Mouse (Mus musculus): ENCODE results near the gene Col25a1. TPM values are rescaled to one million over a fixed set of nuclear protein-coding genes. Genes with fewer than 3 reads are reported as not detected.

Col25a1 gene
- total RNA-seq, 2 experiments from 2014 or later: 22.5 to 26.5 TPM

DNA sequence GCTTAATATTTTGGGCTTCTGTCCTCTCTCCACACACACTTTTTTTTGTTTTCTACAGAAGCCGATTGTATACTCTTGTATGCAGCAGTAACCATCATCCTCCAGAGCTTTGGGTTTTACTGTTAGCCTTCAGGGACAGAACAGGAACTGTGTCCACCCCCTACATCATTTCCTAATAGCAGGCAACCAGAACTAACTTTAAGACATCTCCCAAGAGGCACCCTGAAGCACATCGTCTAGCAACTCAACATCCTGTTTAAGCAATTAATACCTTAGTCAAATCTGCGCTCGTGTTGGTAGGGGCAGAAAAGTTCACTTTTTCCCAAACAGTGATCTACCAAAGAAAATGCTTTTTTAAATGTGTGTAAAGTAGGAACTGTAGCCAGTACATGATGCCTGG, 357.5 kb downstream of the Col25a1 start:
- intact Hi-C loops (cut with DNase I): no loop called here

DNA sequence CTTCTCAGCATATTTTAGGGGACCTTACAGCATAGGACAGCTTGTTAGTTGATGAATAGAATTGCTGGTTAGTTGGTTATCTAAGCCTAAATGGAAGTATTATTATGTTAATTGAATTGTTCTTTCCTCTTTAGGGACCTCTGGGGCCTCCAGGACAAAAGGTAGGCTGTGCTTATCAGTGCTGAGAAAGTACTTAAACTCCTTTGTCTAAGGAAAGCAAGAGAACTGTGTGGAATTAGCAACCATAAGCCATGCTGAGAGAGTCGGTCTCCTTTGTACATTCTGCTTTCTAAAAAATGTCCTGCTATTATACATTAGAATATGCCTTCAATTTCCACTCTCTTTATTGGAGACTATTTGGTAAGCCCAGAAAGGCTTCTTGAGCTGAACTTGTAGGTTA, 362.9 kb downstream of the Col25a1 start:
- intact Hi-C loops (cut with DNase I): no loop called here
- DNase-seq (ENCODE audit: extremely low spot score in 1 of 2, low spot score in 2 of 2): no peak

More for the DNA sequence above, 357.5 kb downstream of the Col25a1 start:
- DNase-seq (ENCODE audit: extremely low spot score in 1 of 2, low spot score in 2 of 2): no peak

DNA sequence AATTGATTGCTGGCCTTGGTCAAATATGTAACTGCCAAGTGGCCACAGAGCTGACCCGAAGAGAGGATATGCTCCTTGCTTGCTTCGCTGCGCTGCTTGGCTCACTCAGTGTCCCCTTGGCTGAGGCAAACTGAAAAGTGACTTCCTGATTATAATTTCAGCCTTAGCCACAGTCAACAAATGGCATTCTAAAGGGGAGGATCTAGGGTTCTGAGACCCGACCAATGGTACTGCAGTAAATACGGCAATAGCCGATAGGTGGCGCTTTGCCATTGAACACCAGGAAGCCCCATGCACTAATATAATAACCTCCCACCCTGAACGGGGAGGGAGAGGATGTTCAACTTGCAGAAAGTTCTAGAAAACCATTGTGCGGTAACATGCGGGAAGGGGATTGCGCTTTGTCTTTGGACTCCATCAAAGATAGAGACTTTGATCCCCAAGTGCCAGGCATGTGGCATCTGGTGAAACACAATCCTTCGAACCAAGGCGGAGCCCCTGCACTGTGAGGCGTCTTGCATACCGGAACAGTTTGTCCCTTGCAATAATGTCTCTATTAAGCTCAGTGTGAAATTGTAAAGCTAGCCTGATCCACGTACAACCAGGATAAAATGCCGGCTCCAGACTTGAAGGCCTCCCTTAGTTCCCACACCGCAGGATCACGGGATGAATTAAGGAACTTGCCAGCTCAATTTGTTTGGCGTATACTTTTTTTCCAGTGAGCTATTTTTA, 363.5 kb downstream of the Col25a1 start:
- intact Hi-C loops (cut with DNase I): no loop called here
- peak in 1 of 2 experiments; percentile 35 for DNase-seq (ENCODE audit: extremely low spot score in 1 of 2, low spot score in 2 of 2)

DNA sequence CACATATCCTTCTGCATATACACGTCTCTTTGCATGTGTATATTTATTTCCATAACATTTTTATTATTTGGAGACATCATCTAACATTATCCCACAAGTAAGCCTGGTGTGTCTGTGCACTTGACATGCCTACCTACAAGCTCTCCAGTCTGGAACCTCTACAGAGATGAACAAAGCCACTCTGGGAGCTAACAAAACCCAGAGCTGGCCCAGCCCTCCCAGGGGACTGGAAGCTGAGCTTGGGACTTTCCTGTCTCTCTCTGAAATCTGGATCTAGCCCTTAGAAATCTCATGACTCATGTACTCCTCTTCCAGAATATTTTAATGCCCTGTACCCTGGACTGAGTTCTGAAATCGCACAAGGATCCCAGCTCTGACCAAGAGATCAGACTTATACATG, 365.7 kb downstream of the Col25a1 start:
- DNase-seq (ENCODE audit: extremely low spot score in 1 of 2, low spot score in 2 of 2): no peak
- intact Hi-C loops (cut with DNase I): no loop called here

DNA sequence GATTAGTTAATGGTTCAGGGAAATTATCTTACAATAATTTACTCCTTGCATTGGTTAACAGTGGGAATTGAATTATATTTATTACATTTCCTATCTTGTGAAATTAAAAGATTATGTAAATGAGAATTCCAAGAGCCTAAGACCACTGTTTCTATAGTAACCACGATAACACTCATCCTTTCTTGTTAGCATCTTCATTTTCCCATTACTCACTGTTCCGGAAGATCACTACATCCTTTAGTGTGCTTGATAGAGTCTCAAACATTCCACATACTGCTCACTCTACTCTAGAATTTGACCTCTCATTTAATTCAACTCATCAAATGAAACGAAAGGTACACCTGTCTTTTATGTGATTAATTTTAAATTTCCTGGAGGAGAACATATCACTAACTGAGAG, 370.4 kb downstream of the Col25a1 start:
- intact Hi-C loops (cut with DNase I): no loop called here
- no peak for DNase-seq (ENCODE audit: extremely low spot score in 1 of 2, low spot score in 2 of 2)

DNA sequence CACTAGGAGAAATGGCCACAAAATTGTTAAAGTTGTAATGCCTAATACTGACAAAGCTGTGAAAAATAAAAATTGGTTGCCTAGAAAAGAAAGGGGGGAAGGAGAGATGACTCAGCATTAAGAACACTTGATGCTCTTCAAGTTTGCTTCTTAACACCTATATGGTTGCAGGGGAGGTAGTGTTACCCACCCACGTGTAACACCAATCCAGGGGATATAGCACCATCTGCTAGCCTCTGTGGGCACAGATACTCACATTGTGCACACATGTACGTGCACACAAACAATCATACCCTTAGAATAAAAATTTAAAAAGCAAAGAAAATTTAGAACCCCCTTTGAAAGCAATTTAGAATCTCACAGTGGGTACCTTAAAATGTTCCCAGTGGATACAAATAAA, 377.0 kb downstream of the Col25a1 start:
- DNase-seq (ENCODE audit: extremely low spot score in 1 of 2, low spot score in 2 of 2): no peak
- intact Hi-C loops (cut with DNase I): no loop called here

DNA sequence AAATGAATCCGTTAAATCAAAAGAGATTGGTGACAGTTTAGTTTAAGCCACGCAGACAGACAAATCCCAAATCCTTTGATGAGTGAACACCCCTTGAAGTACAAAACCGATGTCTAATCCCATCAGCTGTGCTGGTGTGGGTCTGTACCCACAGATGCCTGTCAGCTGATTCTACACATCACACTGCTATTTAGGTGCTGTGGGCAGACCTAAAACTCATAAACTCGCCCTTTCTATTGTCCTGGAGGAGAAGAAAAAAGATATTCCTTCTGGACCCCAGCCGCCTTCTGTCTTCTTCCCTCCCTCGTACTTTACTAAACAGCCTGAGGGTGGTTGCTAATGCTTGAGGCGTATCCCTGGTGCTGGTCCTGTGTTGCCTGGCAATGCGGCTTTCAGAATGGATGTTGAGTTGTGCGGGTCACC, 387.2 kb downstream of the Col25a1 start:
- intact Hi-C loops (cut with DNase I): no loop called here
- DNase-seq (ENCODE audit: extremely low spot score in 1 of 2, low spot score in 2 of 2): no peak

DNA sequence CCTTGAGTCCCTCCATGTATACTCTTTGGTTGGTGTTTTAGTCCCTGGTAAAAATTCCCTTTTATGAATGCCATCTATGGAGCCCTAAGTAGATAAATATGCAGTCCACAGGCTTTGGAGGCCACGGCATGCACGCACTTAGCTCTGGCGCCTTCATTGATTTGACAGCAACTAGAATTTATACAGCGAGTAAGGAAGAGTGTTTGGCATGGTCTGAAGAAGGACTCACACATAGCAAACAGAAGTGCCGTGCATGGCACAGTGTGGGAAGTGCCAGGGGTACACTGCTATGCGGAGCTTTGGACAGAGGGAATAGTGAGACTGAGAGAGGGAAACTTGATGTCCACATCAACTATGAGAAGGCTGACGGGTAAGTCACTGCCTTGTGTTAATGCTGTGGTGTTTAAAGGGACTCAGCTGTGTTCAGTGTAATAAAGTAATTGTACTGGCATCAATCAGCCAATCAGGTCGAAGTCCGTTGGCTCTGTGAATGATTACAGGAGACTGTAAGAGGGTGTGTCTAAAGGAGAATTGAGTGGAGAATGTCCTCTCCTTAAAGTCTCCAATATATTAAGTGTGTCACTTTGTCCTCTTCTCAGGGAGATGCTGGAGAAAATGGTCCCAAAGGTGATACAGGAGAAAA, 390.7 kb downstream of the Col25a1 start:
- no peak for DNase-seq (ENCODE audit: extremely low spot score in 1 of 2, low spot score in 2 of 2)
- intact Hi-C loops (cut with DNase I): no loop called here

DNA sequence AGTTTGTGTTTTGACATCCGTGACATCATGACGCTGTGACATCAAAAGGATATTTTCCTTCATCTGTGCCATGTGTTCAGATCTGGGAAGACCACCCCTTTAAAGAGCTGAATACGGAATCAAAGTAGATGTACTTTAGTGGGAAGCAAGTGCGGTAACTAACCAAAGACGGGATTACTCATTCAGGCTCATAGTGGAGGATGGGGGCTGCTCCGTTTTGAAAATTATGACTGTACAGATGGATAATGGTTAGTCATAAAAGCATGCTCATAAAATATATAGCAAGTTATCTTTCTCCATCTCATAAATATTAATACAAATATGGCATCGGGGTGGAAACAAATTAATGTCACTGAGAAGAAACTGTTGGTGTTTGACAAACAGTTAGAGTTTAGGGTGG, 391.7 kb downstream of the Col25a1 start:
- DNase-seq (ENCODE audit: extremely low spot score in 1 of 2, low spot score in 2 of 2): no peak
- intact Hi-C loops (cut with DNase I): no loop called here

DNA sequence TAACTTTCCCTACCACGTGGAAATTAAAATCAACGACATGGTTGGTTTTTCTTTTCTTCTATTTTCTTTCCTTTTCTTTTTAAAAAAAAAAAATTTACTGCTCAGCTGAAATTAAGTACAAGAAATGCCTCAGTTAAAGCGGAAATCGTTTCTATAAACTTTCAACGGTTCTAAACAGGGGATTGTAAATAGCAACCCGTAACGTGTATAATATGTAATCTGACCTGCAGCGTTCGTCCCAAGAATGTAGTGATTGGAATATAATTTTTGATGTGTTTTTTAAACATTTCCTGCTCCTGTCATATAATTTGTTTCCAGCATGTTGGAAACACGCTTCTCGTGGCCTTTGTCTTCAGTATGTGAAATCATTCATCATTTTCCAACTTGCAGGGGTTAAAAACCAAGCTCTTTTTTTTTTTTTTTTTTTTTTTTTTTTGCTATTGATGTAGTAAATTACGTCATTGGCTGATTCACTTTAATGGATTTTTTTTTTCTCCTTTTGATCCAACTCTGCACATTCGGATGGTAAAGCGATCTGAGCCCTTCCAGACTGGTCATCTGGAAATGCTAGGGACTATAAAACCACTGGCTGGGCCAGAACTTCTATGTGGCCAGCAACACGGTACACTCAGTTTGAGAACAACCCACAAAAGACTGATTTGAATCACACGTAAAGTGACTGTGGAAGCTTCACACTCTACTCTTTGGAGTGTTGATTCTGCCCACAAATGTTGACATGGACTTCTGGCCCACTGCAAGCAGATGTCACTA, 393.3 kb downstream of the Col25a1 start:
- no peak for DNase-seq (ENCODE audit: extremely low spot score in 1 of 2, low spot score in 2 of 2)
- intact Hi-C loops (cut with DNase I): no loop called here

DNA sequence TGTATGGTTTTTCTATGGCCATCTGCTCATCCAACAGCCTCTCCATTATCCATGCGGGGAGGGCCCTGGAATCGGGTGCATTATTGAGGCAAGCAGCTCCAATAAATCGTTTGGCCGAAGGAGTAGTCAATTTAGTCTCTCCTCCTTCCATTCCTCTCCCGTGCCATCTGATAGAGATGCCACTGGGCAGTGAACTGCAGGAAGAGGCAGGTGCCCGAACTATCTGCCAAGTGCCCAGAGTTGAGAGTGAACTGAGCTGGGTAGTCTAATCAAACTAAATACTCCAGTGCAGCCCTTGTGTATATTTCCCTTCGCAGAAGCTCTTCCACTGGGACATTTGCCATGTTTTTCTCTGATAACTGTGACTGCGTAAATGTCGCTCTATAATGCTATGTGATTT, 403.7 kb downstream of the Col25a1 start:
- DNase-seq (ENCODE audit: extremely low spot score in 1 of 2, low spot score in 2 of 2): no peak
- intact Hi-C loops (cut with DNase I): no loop called here

DNA sequence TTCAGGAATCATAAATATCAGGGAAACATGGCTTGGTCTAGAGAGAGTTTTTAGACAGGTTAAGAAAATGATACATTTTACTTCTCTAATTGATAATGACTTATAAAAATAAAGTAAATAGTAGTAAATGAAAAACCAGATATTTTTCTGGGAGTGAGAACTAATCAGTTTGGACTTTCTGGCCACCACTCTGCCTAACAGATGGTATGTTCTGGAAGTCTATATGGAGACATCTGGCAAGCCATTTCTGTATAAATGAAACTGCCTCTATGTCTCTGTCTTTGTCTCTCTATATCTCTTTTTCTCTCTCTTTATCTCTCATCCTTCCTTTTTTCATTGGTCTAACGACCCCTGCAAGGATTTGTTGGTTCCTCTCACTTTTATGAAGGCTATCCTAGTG, 410.2 kb downstream of the Col25a1 start:
- no peak for DNase-seq (ENCODE audit: extremely low spot score in 1 of 2, low spot score in 2 of 2)
- intact Hi-C loops (cut with DNase I): no loop called here

DNA sequence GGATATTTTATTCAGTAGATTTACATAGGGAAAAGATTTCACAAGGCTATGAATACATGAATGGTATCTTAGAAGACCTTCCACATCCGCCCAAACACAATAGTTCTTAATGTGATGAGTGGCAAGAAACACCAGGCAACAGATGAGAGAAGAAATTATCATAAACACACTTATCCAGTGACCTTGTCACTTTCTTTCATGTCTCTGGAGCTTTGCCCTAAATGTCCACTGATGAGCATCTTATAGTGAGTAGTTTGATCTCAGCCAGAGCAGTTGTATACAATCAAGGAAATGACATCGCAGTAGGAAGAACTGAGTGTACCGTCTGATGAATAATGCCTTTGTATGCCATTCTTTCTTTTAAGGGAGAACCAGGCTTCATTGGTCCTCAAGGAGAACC, 414.7 kb downstream of the Col25a1 start:
- intact Hi-C loops (cut with DNase I): no loop called here
- DNase-seq (ENCODE audit: extremely low spot score in 1 of 2, low spot score in 2 of 2): no peak

DNA sequence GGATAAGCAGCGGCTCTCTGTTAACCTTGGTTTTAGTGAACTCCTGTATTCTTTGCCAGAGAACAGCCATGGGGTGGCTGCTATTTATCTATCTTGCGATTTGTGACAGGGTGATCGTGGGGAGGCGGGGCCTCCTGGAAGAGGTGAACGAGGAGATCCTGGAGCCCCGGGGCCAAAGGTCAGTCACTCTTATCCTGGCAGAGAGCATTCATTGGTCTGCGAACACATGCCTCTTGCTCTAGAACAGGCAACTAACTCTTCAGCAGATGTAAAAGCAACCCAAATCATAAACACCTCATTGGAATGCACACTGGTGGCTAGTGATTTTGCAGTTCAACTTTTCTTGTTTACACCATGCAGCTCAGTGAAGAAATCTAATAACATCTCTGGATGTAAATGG, 417.8 kb downstream of the Col25a1 start:
- intact Hi-C loops (cut with DNase I): no loop called here
- no peak for DNase-seq (ENCODE audit: extremely low spot score in 1 of 2, low spot score in 2 of 2)

DNA sequence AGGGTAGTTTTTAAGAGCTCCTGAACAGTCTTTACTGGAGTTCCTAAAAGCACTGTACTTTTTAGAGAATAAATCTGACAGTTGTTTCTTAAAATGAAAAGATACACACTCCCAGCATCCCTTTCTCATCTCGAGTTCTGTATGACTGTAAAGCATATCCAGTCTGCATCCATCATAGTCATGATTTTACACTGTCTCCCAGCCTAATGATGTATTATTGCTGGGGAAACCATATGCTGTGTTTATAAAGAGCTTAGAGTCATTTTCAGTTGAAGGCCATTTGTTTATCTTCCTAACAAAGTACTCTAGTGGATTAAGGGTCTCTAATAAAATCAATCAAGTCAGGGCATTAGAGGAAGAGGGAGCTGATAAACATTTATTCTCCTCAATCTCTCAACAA, 425.0 kb downstream of the Col25a1 start:
- intact Hi-C loops (cut with DNase I): no loop called here
- DNase-seq (ENCODE audit: extremely low spot score in 1 of 2, low spot score in 2 of 2): no peak

DNA sequence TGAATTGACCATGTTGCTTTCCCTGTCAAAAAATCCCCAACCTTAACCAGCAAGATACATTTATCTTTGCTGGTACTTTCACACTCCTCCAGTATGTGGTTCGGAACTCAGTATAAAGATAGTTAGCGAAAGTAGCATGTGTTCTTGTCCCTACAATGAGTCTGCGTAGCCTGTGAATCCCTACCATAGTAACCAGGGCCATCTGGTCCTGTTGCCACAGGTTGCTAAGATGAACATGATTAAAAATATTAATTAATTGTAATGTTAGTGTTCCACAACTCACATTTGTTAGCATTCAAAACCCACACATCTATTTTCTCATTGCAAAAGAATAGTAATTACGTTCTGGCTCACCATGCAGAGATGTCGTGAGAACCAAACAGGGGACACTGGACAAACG, 434.3 kb downstream of the Col25a1 start:
- DNase-seq (ENCODE audit: extremely low spot score in 1 of 2, low spot score in 2 of 2): no peak
- intact Hi-C loops (cut with DNase I): no loop called here

DNA sequence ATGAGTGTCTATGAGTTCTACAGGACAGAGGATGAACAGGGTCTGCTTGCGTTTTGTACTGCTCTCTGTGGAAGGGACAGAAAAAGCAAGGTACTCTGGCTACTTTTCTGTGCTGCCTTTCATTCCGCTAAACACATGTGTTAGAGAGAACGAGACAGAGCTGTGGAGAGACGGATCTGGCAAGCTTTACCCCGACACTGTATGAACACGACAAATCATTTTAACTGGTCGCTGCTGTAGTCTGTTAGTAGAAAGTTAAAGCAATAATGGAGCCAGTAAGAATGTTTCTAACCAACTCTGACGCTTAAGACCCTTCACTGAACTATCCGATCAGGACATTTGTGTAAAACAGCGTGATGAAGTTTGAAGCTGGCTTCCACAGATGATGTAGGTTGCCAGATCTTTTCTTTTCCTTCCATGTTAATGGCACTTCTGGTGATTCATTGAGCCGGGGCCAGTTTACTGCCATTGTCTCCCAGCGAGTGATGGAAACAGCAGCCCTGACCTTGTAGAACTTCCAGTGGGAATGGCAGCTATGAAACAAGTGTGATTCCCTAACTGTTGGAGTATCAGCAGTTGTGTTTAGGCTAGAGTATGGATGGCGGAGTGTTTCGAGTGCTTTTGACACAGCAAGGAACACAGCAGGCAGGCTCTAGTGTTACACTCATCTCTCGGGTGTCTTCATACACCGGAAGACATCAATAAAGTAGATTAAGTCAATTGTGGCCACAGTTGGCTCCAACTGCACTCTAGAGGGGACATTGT, 437.2 kb downstream of the Col25a1 start:
- no peak for DNase-seq (ENCODE audit: extremely low spot score in 1 of 2, low spot score in 2 of 2)
- intact Hi-C loops (cut with DNase I): no loop called here

DNA sequence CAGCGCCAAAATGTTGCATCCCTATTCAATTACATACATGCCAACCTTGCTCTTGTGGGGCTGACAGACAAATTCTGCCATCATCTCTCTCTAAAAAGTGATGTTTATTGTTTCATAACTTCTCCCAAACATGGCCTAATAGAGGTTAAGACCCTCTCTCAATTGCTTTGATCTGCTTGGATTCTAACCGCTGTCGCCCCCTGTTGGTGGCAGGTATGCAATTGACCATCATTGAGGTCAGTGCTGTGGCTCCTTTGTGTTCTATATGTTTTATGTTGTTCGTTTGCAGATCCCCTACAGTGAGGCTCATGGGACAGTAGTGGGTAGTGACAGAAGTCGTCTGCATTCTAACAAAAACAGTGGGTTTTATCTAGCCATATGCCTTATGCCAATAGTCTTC, 441.9 kb downstream of the Col25a1 start:
- intact Hi-C loops (cut with DNase I): loop anchor here (5.0 to 10.0 kb wide), 2 partner anchors 238 to 391 kb away; no protein-coding TSS in a partner anchor
- no peak for DNase-seq (ENCODE audit: extremely low spot score in 1 of 2, low spot score in 2 of 2)

DNA sequence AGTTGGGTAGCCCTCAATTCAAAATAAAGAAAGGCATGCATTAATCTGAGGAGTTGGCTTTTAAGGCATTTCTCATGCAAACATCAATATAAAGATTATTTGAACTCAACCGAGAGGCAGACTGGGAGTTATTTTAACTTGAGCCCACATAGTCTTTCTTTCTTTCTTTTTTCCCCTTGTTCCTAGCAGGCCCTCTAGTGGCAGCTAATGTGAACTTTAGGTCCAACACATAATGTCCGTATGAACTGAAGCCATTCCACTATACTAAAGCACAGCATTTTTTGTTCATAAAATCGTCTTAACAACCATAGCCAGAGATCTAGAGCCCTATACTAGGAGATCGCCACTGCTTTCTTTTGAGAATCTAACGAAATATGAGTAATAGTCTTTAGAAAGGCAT, 443.4 kb downstream of the Col25a1 start:
- intact Hi-C loops (cut with DNase I): loop anchor here (5.0 to 10.0 kb wide), 2 partner anchors 240 to 392 kb away; no protein-coding TSS in a partner anchor
- DNase-seq (ENCODE audit: extremely low spot score in 1 of 2, low spot score in 2 of 2): peak; percentile 32 to 49
